Mouse (Mus musculus) hindlimb bud, embryonic 11.5 days (tissue): ENCODE results near the gene Ntrk2.
A peak's percentile ranks its signal among the peaks of the same experiment; 100 is the strongest.
"Not testable (repeated sequence)": the region's sequence is repeated elsewhere in the genome, so short reads cannot be mapped to it uniquely, and the experiment has no call there.

ENCODE experiments used
- DNase-seq: peaks from one replicate; pipeline ENCODE4 v3.0.0-alpha.2; 2012; ENCODE audit warnings: low read depth, low spot score; ENCODE audit errors: extremely low spot score

Gene Ntrk2

GRCm38 (mm10) chr13:59107791-59108190 is 301.4 kb downstream of the Ntrk2 start:
- not testable (repeated sequence) for DNase-seq

- DNase-seq: no peak
Measured at GRCm38 (mm10) chr13:59110107-59110506, 303.7 kb downstream of the Ntrk2 start.

DNA sequence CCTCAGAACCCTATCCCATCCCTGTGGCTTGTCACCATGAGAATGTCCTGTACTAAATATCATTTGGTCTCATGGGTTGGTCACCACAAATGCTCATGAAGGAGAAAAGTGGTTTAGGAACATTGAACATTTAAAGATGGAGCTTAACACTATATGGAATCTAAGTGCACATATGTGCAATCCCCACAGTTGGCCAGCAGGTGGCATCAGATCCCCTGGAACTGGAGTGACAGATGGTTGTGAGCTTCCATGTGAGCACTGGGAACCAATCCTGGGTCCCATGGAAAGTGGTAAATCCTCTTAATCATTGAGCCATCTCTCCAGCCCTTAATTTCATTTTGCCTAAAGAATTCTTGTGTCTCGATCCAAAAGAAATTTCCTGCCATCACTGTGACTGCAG is 308.3 kb downstream of the Ntrk2 start:
- no peak for DNase-seq

- no peak for DNase-seq
Measured at GRCm38 (mm10) chr13:59115551-59115950, 309.2 kb downstream of the Ntrk2 start.

DNA sequence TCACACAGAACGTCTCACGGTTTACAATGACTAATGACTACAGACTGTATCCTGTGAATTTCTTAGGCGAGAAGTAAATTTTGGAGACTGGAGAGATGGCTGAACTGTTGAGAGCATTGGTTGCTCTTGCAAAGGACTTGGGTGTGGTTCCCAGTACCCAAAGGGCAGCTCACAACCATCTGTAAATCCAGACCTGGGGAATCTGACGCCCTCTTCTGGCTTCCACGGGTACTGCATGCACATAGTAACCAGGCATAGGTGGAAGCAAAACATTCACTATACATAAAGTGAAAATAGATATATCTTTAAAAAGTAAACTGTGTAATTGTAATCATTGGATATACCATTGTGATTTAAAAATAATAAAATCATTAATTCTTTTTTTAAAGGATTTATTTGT is 310.9 kb downstream of the Ntrk2 start:
- no peak for DNase-seq

- no peak for DNase-seq
Measured at GRCm38 (mm10) chr13:59119596-59120394, 313.4 kb downstream of the Ntrk2 start.

DNA sequence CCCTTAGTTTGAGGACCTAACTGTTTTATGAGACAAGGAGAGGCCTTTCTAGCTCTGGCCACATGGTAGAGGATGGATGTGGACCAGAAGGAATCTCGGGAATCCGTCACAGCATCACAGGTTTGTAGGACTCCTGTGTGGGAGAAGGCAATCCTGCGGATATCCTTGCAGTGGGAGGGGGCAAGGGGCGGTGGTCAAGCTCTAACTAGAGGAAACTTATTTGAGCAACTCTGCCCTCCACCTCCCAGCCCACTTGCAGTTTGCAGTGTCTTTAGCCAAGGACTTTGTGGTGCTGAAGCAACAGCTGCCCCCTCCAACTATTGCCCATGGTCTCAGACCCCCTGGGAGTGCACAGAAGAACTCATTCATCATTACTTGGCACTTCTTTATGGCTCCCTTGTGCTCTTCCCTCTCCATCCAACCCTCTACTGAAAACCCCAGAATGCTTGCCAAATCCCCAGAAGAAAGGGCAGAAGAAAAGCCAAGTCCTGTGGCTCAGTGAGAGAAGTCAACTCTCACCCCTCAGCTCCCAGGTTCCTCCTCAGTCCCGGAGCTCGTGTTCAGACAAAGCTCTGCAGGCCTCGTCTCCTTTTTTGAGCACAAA is 336.9 kb downstream of the Ntrk2 start:
- DNase-seq: no peak

DNA sequence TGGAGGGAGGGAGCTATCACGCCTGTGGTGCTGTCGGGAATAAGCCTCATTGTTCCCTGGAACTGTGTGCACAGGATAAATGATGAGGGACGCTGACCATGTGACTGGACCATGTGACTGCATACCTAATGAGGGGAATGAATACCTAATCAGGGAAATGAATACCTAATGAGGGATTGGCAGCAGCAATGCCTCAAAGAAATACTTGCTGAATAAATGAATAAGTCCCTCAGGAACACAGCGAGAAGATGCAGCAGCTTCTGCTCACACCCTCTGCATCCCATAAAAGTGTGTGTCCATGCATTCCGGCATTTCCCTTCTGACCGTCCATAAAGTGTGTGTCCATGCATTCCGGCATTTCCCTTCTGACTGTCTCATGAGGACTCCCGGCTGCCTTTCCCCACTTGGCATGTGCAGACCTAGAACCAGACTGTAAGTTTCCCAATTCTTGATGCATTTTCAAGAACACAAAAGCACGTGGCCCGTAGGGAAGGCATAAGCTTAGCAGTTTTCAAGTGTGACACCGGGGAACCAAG is 338.0 kb downstream of the Ntrk2 start:
- DNase-seq: no peak

- DNase-seq: no peak
Measured at GRCm38 (mm10) chr13:59145677-59146555, 339.5 kb downstream of the Ntrk2 start.

DNA sequence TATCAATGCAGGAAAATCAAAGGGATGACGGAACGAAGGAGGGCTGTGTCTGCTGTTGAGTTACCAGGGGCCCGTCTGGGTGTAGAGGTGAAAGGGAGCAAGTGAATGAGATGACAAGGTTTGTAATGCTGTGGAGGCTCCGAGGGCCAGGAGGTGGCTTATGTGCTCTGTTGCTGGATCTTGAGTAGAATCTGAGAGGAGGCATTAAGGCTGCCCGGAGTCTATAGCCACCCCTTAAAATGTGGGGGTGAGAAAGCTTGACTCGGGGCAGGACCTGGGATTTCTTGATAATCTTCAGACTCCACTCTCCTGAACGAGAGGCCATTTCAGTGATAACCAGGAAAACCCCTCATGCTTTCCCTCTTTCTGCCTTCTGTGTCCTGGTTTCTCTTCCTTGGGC is 340.2 kb downstream of the Ntrk2 start:
- DNase-seq: no peak

DNA sequence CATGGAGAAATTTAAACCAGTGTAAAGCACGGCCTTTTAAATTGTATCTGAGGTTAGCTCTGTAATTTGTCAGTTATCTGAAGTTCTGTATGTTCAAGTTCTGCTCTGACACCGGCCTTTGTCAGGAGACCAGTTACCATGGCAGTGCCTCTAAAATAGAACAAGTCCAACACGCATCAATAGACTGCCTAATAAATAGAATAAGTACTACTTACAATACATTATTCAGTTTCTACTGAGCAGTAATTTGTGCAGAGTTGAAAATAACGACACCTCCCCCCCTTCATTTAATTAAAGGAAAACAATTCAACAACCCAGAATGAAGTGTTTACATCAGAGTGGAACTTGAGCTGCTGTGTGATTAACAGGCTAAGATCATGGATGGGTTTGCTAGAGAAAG is 341.6 kb downstream of the Ntrk2 start:
- no peak for DNase-seq

DNA sequence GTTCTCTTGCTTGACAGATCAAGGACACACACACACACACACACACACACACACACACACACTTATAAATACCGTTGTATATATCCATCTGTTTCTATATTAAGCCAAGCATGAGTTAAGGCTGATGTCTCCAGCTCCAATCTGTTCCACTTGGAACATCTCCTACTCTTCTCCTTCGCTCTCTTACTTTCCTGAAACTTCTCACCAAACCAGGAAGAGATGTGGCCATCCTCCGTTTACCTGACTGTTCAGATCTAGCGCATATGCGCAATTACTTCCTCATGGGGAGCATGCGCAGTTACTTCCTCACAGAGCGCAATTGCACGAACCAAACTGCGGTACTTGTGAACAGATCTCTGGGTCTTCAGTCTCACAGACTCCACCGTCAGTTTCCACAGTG is 342.4 kb downstream of the Ntrk2 start:
- DNase-seq: no peak

DNA sequence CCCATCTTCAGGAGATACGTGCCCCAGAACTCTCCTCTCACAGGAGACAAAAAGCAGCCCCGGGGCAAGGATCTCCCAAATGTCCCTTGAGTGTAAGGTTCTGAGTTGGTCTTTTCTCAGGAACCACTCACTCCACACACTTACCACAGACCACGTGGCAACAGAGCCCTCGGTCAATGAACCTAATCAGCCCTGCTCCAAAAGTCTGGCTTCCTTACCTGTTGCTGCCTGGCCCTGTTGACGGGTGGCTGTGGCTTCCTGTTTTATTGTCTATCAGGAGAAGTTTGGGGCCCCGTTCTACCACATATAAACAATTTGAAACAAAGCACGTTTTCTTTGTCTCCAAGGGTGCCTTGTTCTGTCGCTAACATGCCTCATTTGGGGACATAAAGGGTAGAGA is 357.6 kb downstream of the Ntrk2 start:
- DNase-seq: no peak

- DNase-seq: no peak
Measured at GRCm38 (mm10) chr13:59173840-59174239, 367.5 kb downstream of the Ntrk2 start.

DNA sequence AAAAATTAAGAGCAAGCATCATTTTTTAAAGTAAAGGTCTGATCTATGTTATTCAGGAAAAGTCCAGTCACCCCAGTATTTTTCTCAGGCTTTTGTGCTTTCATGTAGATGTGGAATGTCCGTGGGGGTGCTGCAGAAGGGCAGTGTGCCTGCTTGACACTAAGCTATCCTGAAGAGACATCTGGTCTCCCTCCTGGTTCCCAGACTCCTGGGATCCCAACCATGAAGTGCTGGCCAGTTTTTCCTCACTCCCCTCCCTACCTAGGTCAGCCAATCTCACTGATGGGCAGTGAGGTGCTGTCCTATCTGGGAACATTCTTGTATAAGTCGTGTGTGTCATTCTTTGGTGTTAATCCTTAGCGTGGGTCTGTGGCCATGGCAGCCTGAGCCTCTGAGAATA is 369.7 kb downstream of the Ntrk2 start:
- no peak for DNase-seq

- no peak for DNase-seq
Measured at GRCm38 (mm10) chr13:59176485-59176884, 370.1 kb downstream of the Ntrk2 start.

DNA sequence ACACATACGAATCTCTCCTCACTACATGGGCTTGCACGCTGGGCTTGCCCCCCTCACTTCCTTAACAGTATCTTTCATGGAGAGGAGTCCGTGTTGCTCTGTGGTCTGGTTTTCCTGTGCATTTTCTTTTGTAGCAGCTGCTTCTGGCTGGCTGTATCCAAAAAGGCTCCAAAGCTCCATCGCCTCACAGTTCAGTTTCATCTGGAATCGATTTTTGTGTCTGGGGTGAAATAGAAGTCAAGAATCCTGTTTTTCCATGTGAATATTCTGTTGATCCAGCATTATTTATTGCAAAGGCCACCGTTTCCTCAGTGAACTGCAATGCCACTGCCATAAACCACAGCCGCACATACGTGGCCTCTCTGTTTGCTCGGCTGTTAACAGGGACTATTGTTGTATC is 370.6 kb downstream of the Ntrk2 start:
- peak; percentile 26 for DNase-seq

- no peak for DNase-seq
Measured at GRCm38 (mm10) chr13:59179986-59180385, 373.6 kb downstream of the Ntrk2 start.

- DNase-seq: no peak
Measured at GRCm38 (mm10) chr13:59180781-59181180, 374.4 kb downstream of the Ntrk2 start.

DNA sequence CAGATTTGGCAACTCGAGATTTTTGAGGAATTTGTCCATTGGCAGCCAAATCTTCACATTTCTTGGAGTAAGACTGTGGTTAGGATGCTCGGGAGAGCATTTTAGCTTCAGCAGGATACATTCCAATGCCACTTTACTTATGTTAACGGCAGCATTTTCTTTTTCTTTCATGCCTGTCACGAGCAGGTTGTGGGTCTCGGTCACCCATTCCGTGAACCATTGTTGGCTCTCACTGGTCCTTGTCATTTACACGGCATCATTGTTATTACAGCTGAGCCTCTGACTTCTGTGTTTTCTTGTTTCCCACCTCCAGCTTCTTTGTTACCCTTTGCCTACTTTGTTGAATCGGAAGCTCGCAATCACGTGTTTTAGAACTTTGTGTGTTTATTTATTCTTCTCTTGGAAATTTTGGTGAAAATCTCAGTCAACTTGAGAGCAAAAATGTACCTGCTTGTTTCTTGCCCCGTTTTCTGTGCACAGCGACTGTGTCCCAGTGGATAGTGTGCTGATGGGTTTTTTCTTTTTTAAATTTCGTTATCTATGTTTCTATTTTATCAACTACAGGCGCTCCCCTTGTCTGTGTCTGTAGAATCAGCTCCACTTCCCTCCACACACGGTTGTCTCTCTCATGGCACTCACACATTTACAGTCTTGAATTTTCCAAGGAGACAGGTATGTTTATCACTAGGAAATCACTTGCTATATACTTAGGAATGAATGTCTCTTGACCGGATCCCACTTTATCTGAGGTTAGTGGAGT is 375.0 kb downstream of the Ntrk2 start:
- no peak for DNase-seq

- DNase-seq: no peak
Measured at GRCm38 (mm10) chr13:59182630-59183029, 376.3 kb downstream of the Ntrk2 start.
